Mouse (Mus musculus) neural tube, embryonic 10.5 days (tissue): ENCODE results near the gene Cers6.

Source experiments
- DNase-seq: peaks from one replicate; pipeline ENCODE4 v3.0.0-alpha.2; 2017; ENCODE audit warnings: low spot score; ENCODE audit errors: extremely low spot score

Cers6 gene

GRCm38 (mm10) chr2:68915742-68916141, 54.5 kb downstream of the Cers6 start:
- DNase-seq: no peak

GRCm38 (mm10) chr2:68916299-68916698, 55.1 kb downstream of the Cers6 start:
- DNase-seq: no peak

GRCm38 (mm10) chr2:68917010-68917409, 55.8 kb downstream of the Cers6 start:
- DNase-seq: no peak

- no peak for DNase-seq
These were observed 56.3 kb downstream of the Cers6 start for GRCm38 (mm10) chr2:68917524-68917923.

- no peak for DNase-seq
These were observed 63.1 kb downstream of the Cers6 start for GRCm38 (mm10) chr2:68924344-68924743.

GRCm38 (mm10) chr2:68925542-68925941, 64.3 kb downstream of the Cers6 start:
- no peak for DNase-seq

- no peak for DNase-seq
These were observed 65.9 kb downstream of the Cers6 start for GRCm38 (mm10) chr2:68926913-68927790.

GRCm38 (mm10) chr2:68932240-68932639, 71.0 kb downstream of the Cers6 start:
- no peak for DNase-seq

GRCm38 (mm10) chr2:68932656-68933055, 71.4 kb downstream of the Cers6 start:
- no peak for DNase-seq

GRCm38 (mm10) chr2:68934651-68935050, 73.4 kb downstream of the Cers6 start:
- DNase-seq: no peak

- DNase-seq: no peak
These were observed 74.6 kb downstream of the Cers6 start for GRCm38 (mm10) chr2:68935721-68936294.

- no peak for DNase-seq
These were observed 75.5 kb downstream of the Cers6 start for GRCm38 (mm10) chr2:68936773-68937172.

GRCm38 (mm10) chr2:68937833-68938232, 76.6 kb downstream of the Cers6 start:
- DNase-seq: no peak

- no peak for DNase-seq
These were observed 83.7 kb downstream of the Cers6 start for GRCm38 (mm10) chr2:68944898-68945297.

- no peak for DNase-seq
These were observed 84.7 kb downstream of the Cers6 start for GRCm38 (mm10) chr2:68945976-68946375.

GRCm38 (mm10) chr2:68946819-68947218, 85.6 kb downstream of the Cers6 start:
- no peak for DNase-seq

- no peak for DNase-seq
These were observed 87.9 kb downstream of the Cers6 start for GRCm38 (mm10) chr2:68949137-68949536.

- no peak for DNase-seq
These were observed 88.5 kb downstream of the Cers6 start for GRCm38 (mm10) chr2:68949728-68950127.

GRCm38 (mm10) chr2:68951706-68952105, 90.5 kb downstream of the Cers6 start:
- no peak for DNase-seq

- DNase-seq: no peak
These were observed 92.4 kb downstream of the Cers6 start for GRCm38 (mm10) chr2:68953688-68954087.

- DNase-seq: no peak
These were observed 94.3 kb downstream of the Cers6 start for GRCm38 (mm10) chr2:68955496-68955895.

- no peak for DNase-seq
These were observed 94.9 kb downstream of the Cers6 start for GRCm38 (mm10) chr2:68956146-68956545.

GRCm38 (mm10) chr2:68957831-68958230, 96.6 kb downstream of the Cers6 start:
- DNase-seq: no peak
